Mouse (Mus musculus) ES-CJ7 (cell line): Measurements from ENCODE around the gene Sele.

ENCODE experiments used
- DNase-seq: peaks from one replicate; pipeline ENCODE4 v3.0.0; 2011; ENCODE audit warnings: low read depth, low spot score

Sele gene

DNA sequence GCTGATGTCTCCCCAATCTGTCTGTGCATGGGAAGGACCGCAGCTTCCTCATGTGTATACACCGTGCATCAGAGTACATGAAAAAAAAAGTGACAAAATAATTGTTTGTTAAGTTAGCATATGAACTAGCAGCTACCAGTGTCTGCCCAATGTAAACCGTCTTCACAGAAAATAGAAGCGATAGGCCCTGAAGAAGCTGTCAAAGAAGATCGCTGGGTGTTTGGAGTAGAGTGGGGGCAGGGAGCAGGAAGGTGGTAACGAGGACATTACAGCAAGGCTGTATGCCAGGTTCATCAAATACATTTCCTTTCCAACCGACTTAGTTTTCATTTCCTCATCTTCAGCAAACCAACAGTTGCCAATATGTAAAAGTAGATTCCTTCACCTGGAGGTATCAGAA is 23.1 kb downstream of the Sele start:
- DNase-seq = no peak

DNA sequence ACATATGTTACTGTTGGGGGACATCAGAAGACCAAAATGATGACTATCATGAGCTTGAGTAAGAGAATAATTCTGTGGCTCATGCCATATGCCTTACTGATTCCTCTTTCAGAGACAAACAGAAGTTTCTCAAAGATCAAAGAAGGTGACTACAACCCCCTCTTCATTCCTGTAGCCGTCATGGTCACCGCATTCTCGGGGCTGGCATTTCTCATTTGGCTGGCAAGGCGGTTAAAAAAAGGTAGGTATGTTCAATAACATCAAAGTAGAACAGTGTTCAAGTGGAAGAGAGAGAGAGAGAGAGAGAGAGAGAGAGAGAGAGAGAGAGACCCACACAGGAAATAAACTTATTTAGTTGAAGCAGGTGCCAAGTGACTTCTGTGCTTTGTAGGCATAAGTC is 24.0 kb downstream of the Sele start:
- DNase-seq = no peak

DNA sequence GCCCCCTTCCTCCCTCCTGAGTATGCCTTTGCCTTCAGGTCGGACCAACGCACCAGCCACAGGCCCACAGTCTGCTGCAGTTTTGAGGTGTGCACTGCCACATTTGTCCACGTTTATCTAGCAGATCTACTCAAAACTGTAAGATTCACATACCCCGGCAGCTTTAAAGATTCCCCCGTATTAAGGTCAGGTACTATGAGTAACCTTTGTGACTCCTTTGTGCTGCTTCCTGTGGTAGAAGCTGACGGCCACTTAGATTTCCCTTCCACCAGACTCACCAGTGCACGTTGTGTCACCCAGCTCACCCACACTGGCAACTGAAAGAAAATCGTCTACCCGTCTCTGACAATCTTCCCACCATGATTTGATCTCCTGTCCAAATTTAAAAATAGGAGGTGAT is 25.1 kb downstream of the Sele start:
- no peak for DNase-seq

DNA sequence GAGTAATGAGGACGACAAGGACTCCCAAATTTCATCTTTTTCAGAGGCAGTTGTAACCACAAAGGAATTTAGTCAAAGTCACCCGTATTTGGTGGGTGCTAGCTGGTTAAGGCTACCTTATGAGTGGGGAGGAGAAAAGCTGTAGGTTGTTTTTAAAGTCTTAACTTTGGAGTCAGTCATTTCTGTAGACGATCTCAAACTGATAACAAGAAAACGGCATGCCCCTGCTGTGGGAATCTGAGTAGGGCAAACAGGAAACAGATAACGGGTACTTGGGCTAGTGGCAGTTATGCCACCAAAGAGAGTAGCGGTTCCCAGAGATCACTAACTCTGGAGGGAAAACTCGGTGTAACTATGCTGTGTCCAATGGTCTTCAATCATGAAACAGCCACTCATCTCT is 25.8 kb downstream of the Sele start:
- no peak for DNase-seq

DNA sequence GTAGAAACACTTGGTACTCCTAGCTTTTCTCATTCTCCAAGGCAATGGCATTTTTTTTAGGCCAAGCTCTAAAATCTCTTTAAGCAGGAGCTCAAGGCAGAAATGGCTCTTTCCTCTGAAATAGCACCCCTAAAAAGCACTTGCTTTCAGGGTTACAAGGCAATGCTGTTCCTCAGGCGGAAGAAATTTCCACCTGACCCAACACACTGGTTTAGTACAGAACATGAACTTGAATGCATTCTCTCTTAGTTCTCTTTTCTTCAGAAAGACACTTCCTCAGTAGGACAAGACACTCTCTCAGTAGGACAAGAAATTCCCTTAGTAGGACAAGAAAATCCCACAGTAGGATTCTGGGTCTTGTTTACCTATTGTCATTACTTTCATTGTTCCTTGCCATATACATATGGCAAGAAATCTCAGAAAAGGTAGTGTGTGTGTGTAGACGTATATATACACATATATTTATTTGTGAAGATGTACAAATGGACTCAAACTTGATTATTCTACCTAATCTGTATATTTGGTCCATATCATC is 26.6 kb downstream of the Sele start:
- DNase-seq = no peak

DNA sequence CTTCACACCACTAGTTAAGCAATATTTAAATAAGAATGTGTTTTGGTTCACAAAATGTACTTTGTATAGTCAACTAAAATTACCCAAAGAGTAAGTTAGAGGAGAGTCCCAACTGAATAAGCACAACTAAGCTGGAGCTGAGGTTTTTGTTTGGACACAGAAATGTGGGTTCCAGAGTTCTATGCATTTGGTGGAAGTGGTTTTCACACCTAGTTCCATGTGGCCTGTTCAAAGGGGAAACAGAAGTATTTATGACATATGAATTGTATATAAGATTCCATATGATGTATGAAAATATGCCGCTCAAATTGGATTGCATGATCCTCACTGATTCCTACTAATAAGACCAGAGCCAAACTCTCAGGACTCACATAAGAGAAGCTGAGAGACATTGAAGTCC is 27.4 kb downstream of the Sele start:
- DNase-seq = no peak

DNA sequence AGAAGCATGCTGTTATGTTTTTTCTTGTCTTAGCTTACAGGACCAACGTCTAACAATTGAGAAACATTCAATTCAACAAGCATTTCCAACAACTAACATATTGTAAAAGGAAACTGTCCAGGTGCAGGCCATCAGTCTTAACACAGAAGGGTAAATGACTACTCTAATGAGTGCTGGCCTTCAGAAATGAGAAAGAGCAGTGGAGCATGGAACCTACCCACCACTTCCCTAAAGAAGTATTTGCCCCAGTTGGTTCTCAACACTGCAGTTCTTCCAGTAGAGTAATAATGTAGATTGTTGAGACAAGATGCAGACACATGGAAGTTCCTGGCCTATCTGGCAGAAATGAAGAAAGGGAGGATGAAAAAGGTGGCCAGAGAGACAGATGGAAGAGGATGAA is 28.4 kb downstream of the Sele start:
- no peak for DNase-seq

DNA sequence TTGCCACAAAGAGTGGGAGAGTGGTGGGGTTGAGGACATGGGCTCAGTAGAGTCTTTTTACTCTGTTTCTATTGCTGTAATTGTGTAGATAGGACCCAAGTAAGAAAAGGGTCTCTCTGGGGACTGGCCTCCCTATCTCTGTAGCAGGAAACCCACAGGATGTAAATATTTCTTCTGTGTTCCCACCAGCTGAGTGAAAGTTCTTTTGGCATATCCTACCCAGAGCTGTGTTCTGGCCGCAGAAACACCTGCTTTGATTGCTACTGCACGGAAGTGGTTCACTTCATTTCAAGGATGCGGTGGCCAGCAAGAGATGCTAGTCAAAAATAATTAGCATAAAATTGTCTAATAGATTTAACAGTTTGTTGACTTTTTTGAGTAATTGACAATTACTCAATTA is 29.0 kb downstream of the Sele start:
- DNase-seq = no peak

DNA sequence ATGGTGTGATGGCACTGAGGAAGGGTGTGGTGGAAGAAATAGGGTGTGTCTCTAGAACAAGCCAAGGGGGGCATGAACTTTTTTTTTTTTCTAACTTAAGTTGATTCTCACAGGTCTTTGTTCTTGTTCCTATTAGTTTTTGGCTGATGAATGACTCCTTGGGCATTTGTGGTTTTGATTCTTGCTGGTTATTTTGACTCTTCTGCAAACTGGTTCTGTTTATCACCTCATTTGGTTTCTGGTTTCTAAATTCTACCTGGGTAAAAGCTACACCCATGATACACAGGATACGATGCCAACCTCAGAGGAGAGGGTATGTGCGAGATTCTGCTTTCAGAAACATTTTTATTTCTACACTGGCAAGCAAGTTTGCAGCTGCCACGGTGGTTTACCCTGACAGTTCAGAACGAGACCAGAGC is 30.3 kb downstream of the Sele start:
- no peak for DNase-seq

DNA sequence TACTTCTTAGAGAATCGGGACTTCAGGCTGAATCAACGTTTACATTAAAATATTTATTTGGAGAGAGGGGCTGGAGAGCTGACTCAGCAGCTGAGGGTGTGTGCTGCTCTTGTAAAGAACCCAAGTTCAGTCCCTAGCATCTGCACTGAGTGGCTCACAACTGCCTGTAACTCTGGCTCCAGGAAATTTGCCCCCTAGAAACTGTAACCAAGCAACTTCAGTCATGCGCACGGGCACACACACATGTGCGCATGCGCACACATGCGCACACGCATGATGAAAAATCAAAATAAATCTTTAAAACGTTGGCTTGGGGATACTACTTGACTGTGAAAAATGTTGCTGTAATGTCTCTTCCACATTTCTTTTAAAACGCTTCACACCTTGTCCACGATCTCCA is 31.1 kb downstream of the Sele start:
- no peak for DNase-seq

DNA sequence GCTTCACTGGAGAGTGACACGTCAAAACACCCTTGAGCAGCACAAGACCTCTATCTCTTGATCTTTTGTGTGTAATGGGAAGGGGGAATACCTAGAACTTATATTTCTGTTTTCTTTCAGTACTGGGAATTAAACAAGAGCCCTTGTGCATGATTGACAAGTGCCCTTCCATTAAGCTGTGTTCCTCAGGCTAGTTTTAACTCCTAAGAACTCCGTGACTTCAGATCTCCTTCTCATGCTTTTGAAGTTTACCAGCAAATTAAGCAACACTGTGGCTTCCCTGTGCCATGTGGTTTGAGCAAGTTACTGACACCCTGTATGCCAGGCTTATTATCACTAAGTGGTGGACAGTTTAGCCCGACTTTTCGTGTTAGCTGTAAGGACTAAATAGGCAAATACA is 35.0 kb downstream of the Sele start:
- no peak for DNase-seq

DNA sequence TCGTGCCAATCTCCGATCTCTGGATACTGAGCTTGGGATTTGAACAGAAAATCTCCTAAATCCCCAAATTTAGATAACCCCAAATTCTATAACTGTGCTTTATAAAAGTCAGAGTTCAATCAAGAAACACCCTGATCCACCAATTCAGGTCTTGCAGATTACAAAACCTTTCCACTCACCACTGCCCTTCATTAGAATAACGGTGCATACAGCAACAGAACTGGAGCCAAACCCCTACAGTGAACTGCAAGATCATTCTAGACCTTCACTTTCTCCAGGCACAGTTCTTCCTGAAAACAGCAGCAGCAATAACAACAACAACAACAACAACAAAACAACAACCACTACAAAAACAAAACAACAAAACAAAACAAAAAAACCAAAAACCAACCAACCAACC is 38.8 kb downstream of the Sele start:
- DNase-seq = no peak

DNA sequence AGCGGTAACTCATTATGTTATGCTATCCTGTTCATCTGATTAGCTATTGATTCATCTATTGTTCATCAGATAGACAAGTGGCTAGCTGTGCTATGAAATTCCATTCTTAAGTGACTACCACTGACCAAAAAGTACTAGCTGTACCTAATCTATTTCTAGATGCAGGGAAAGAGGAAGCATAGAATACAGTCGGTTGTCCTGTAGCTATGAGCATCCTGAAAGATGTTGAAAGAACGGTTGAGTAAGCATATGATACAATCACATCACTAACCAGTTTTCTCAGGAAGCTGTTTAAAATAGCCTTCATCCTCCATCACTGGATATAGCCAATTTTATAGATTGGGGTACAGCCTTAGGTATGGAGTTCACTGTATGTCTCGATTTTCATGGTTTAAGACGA is 39.8 kb downstream of the Sele start:
- DNase-seq = no peak

DNA sequence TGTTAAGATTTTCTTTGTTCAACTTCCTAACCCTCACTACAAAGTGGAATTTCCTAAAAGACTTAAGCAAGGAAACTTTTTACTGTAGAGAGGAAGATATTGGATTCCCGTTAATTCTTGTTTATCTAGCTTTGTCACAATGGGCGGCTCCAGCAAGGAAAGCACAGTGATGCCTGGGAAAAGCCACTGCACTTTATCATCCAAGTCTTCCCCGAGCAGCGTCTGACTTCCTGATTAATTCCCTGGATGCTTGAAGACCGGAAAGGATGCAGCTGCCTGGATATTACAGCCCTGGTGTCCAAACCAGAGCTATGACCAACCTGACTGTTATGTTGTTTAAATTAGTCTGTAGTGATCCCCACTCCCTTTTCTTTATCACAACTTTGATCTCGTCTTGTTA is 48.7 kb downstream of the Sele start:
- no peak for DNase-seq

DNA sequence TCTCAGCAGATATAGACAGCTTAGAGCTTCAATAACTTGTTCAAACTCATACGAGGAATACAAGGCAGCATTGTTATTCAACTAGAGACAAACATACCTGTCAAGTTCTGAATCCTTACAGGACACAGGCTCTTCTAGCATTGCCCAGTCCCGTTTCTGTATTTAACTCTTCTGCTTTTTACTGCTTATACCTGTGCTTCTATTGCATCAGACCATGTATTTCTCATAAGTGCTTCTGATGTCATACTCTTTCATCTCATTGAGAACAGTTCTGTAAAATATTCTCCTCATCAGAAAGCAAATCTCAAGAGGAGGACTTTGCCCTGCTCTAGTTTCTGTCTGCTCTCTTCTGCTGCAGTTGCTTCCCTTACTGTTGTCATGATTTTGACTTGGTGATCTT is 49.9 kb downstream of the Sele start:
- no peak for DNase-seq

DNA sequence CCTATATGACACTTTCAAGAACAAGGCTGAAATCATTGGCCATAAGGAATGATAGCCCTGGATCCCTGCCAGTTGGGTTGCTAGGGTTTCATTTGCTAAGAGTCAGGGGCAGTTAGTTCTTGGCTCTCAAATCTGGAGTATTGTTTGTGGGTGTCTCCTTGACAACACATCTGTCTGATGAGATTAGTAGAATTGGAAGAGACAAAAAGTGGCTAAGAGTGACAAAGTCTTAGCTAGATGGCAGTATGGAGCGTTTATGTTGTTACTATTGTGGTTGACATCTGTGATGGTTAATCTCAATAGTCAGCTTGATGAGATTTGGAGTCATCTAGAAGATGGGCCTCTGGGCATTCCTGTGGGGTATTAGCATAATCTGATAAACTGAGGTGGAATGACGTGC is 50.3 kb downstream of the Sele start:
- no peak for DNase-seq
